Mouse (Mus musculus) kidney, adult 18-20 months (tissue): ENCODE results near the gene Fbp2.

Experiments
- DNase-seq: peaks from one replicate; pipeline ENCODE4 v3.0.0; 2021

Gene Fbp2

GRCm38 (mm10) chr13:62857941-62858915, at the start of gene Fbp2:
Gene Fbp2, minus strand, starts transcription at chr13:62858422.
- peak; percentile 72 for DNase-seq

- no peak for DNase-seq
Observed at GRCm38 (mm10) chr13:62907527-62908162, 49.4 kb upstream of the Fbp2 start.

GRCm38 (mm10) chr13:62901139-62901538, 42.9 kb upstream of the Fbp2 start:
- no peak for DNase-seq

GRCm38 (mm10) chr13:62897927-62898646, 39.9 kb upstream of the Fbp2 start:
- no peak for DNase-seq

- DNase-seq = peak; percentile 69
Observed at GRCm38 (mm10) chr13:62893044-62893842, 35.0 kb upstream of the Fbp2 start.

- peak; percentile 9 for DNase-seq
Observed at GRCm38 (mm10) chr13:62889311-62889710, 31.1 kb upstream of the Fbp2 start.

GRCm38 (mm10) chr13:62887712-62888441, 29.7 kb upstream of the Fbp2 start, which contains the start of gene Fbp1:
Gene Fbp1, minus strand, starts transcription at chr13:62888282.
- DNase-seq = peak; percentile 79

GRCm38 (mm10) chr13:62884536-62884935, 26.3 kb upstream of the Fbp2 start:
- DNase-seq = peak; percentile 6

GRCm38 (mm10) chr13:62883925-62884324, 25.7 kb upstream of the Fbp2 start:
- DNase-seq = no peak

GRCm38 (mm10) chr13:62883436-62883835, 25.2 kb upstream of the Fbp2 start:
- peak; percentile 73 for DNase-seq

GRCm38 (mm10) chr13:62882856-62883255, 24.6 kb upstream of the Fbp2 start:
- peak; percentile 35 for DNase-seq

GRCm38 (mm10) chr13:62881336-62881735, 23.1 kb upstream of the Fbp2 start:
- peak; percentile 9 for DNase-seq

- peak; percentile 38 for DNase-seq
Observed at GRCm38 (mm10) chr13:62879831-62880615, 21.8 kb upstream of the Fbp2 start.

- DNase-seq = no peak
Observed at GRCm38 (mm10) chr13:62879411-62879810, 21.2 kb upstream of the Fbp2 start.

- DNase-seq = peak; percentile 45
Observed at GRCm38 (mm10) chr13:62877247-62877646, 19.0 kb upstream of the Fbp2 start.

GRCm38 (mm10) chr13:62876111-62876510, 17.9 kb upstream of the Fbp2 start:
- DNase-seq = no peak

GRCm38 (mm10) chr13:62872252-62872651, 14.0 kb upstream of the Fbp2 start:
- DNase-seq = peak; percentile 4

- DNase-seq = peak; percentile 19
Observed at GRCm38 (mm10) chr13:62870605-62871004, 12.4 kb upstream of the Fbp2 start.

- DNase-seq = peak; percentile 3
Observed at GRCm38 (mm10) chr13:62866817-62867216, 8.6 kb upstream of the Fbp2 start.

- DNase-seq = no peak
Observed at GRCm38 (mm10) chr13:62865651-62866315, 7.6 kb upstream of the Fbp2 start.
